Mouse (Mus musculus) cerebellum, adult 11-12 months (tissue): Measurements from ENCODE around the gene Glrx5.

Source experiments
- DNase-seq: peaks from one replicate; pipeline ENCODE4 v3.0.0; 2022

Gene Glrx5

GRCm38 (mm10) chr12:105032147-105032831, at the start of gene Glrx5:
TSS of gene Glrx5 (plus strand) at chr12:105032688.
- peak; percentile 100 for DNase-seq

GRCm38 (mm10) chr12:104983476-104983875, 49.0 kb upstream of the Glrx5 start:
- DNase-seq: no peak

GRCm38 (mm10) chr12:104985088-104985487, 47.4 kb upstream of the Glrx5 start:
- no peak for DNase-seq

- DNase-seq: no peak
Measured at GRCm38 (mm10) chr12:104986001-104986400, 46.5 kb upstream of the Glrx5 start.

GRCm38 (mm10) chr12:104986781-104987180, 45.7 kb upstream of the Glrx5 start:
- no peak for DNase-seq

GRCm38 (mm10) chr12:104987936-104988335, 44.6 kb upstream of the Glrx5 start:
- no peak for DNase-seq

- no peak for DNase-seq
Measured at GRCm38 (mm10) chr12:104990741-104991454, 41.6 kb upstream of the Glrx5 start.

- no peak for DNase-seq
Measured at GRCm38 (mm10) chr12:104992123-104992741, 40.3 kb upstream of the Glrx5 start.

- no peak for DNase-seq
Measured at GRCm38 (mm10) chr12:104992838-104993237, 39.6 kb upstream of the Glrx5 start.

GRCm38 (mm10) chr12:104995259-104995876, 37.1 kb upstream of the Glrx5 start:
- no peak for DNase-seq

- no peak for DNase-seq
Measured at GRCm38 (mm10) chr12:104996012-104996728, 36.3 kb upstream of the Glrx5 start.

- DNase-seq: no peak
Measured at GRCm38 (mm10) chr12:104997159-104997558, 35.3 kb upstream of the Glrx5 start.

GRCm38 (mm10) chr12:104997641-104998293, 34.7 kb upstream of the Glrx5 start:
- DNase-seq: no peak

- no peak for DNase-seq
Measured at GRCm38 (mm10) chr12:104998541-104998940, 33.9 kb upstream of the Glrx5 start.

GRCm38 (mm10) chr12:104999171-104999570, 33.3 kb upstream of the Glrx5 start:
- DNase-seq: no peak

GRCm38 (mm10) chr12:105000487-105001283, 31.8 kb upstream of the Glrx5 start:
- DNase-seq: no peak

- no peak for DNase-seq
Measured at GRCm38 (mm10) chr12:105001317-105001716, 31.2 kb upstream of the Glrx5 start.

GRCm38 (mm10) chr12:105002340-105003132, 30.0 kb upstream of the Glrx5 start:
- no peak for DNase-seq

- DNase-seq: no peak
Measured at GRCm38 (mm10) chr12:105003158-105003557, 29.3 kb upstream of the Glrx5 start.

GRCm38 (mm10) chr12:105003715-105004114, 28.8 kb upstream of the Glrx5 start:
- no peak for DNase-seq
